Mouse (Mus musculus) CH12F3 (cell line): ENCODE results near the gene Ak2.

Experiments
- in situ Hi-C: fragments of 300-500 bp; cut with MboI; formaldehyde crosslinking; loops from 2 replicates; pipeline ENCODE4 v1.14.3; 2020; ENCODE audit warnings: low sequenced_read_pairs

Gene Ak2

GRCm38 (mm10) chr4:128991500-128992008, at the start of gene Ak2:
Gene Ak2, plus strand, starts transcription at chr4:128991958.
- in situ Hi-C loops, result no loop called here

- in situ Hi-C loops, result no loop called here
These were observed 49.4 kb upstream of the Ak2 start for GRCm38 (mm10) chr4:128942346-128942745.

GRCm38 (mm10) chr4:128946736-128947135, 45.0 kb upstream of the Ak2 start:
- in situ Hi-C loops, result no loop called here

DNA sequence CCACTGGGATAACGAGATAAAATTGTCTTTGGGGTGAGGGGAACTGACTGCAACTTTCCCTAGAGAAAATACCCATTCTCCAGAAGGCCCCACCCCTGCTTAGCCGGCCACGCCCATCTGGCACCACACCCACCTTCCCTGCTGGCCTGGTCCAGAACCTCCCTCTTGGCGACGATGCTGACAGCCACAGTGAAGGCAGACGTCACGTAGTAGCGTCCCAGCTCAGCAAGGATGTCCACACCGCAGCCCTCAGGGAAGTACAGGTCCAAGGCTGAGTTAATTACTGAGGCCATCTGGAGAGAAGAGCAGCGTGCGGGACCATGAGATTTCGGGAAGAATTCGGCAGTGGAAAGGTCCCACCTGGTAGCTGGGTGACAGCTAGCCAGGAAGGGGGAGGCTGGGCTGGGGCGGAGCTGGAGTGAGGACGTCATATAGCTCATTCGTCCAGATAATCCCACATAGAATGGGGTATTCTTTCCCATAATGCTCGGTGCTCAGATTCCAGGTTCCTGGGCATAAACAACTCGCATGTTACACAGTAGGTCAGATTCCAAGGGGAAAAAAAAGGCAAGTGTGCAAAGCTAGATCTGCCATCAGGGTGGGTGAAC, 44.3 kb upstream of the Ak2 start:
- in situ Hi-C loops, result no loop called here

GRCm38 (mm10) chr4:128948137-128948674, 43.6 kb upstream of the Ak2 start:
- in situ Hi-C loops, result no loop called here

DNA sequence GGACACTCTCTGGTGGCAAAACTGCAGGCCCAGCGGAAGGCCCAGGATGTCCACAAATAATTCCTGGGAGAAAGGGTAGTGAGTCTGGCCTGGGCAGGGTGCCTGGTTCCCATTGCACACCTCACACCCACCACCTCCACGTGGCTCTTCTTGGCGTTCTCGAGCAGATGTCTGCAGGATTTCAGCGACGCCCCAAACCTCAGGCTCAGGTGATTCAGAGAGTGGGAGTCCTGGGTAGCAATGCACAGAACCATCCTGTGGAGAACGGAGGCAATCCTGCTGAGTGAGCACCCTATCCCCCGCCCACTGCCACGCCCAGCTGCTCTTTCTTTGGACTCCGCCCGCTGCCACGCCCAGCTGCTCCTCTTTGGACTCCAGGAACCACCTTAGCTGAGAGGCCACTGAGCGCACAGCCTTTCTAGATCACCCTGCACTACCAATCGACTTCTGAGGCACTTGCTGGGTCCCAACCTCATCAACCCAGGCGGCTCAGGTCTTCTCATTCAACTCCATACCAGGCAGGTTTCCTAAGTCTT, 42.2 kb upstream of the Ak2 start:
- in situ Hi-C loops, result no loop called here

DNA sequence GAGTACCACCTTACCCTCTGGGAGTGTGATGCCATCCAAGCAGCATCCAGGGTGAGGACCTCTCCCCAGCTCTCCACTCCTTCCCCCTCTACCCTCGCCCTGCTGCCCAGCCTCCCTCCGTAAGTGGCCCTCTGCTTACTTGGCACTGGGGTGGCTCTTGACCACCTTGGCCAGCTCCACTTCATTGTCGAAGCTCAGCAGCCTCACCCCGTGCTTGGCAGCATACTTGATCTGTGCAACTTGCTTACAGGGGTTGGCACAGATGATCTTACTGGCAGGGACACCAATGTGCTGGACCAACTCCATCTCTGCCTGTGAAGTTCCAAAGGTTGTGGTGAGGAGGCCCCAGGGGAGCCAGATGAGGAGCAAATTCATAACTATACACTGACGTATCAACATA, 41.3 kb upstream of the Ak2 start:
- in situ Hi-C loops, result no loop called here

DNA sequence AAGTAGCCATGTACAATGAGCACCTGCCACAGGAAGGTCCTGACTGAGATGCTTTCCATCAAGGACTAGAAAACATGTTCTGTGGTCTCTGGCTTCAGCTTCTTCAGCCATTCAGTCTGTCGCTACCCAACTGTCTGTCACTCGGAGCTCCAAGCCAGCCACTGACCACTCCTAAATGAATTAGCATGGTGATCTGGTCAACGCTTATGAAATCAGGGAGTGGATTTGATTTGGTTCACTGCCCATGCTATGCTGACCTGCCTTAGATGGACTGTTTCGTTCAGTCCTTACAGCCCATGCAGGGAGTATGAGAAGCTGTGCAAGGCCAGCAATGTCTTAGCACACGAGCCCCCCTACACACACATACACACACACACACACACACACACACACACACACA, 37.9 kb upstream of the Ak2 start:
- in situ Hi-C loops, result no loop called here

- in situ Hi-C loops, result no loop called here
These were observed 34.4 kb upstream of the Ak2 start for GRCm38 (mm10) chr4:128957155-128957911.

GRCm38 (mm10) chr4:128958156-128958555, 33.6 kb upstream of the Ak2 start:
- in situ Hi-C loops, result no loop called here

DNA sequence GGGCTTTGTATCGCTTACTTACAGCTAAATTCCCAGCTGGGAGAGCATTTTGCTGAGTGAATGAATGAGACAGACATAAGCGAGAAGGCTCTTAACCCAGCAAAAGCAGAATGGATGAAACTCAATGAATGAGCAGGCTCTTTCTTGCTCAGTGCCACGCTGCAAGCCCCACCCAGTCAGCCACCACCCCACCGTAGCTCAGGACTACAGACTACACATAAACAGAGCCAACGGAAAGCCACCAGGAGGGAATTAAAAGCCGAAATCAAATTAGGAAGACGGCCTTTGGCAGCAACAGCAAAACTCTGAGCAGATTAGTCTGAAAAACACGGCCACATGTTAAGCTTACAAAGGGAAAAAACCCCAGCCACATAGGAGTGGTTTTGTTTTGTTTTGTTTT, 32.9 kb upstream of the Ak2 start:
- in situ Hi-C loops, result no loop called here

DNA sequence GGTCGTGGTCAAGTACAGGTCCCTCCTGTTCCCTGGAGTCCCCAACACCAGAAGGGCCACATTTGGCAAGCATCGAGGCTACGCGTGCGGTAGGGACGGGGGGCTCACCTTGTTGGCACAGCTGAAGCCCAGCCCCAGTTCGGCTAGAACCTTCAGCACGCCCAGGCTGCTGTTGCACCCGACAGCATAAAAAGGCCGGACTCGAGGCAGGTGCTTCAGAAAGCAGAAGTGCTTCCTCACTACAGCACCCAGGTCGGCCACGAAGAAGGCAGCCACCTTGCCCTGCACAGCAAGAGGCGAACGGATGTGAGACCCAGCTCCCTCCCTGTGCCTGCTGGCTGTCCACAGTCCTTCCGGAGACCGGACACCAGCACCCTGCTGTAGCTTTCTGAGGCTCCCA, 32.1 kb upstream of the Ak2 start:
- in situ Hi-C loops, result no loop called here

- in situ Hi-C loops, result no loop called here
These were observed 30.3 kb upstream of the Ak2 start for GRCm38 (mm10) chr4:128961301-128962028.

- in situ Hi-C loops, result no loop called here
These were observed 29.5 kb upstream of the Ak2 start, which contains the start of gene Azin2 for GRCm38 (mm10) chr4:128962029-128962925. Gene Azin2, minus strand, starts transcription at chr4:128962442.

- in situ Hi-C loops, result no loop called here
These were observed 28.9 kb upstream of the Ak2 start for GRCm38 (mm10) chr4:128962926-128963290.

DNA sequence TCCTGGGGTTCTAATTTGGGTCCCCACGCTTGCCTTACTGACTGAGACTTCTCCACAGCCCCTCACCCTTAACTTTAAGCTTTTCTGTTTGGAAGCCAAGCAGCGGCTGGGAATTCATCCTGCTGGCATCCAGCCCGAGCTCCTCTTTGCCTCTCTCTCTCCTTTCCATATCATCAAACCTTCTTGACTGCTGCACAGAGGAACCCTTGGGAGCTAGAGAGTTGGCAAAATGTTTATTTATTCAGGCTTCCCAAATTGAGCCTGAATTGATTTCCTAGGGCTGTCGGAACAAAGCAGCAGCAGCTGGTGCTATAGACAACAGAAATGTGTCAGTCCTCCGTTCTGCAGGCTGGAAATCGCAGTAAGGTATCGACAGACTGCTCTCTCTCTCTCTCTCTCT, 25.0 kb upstream of the Ak2 start:
- in situ Hi-C loops, result loop anchor here (5.0 kb wide), 1 partner anchor 116 kb away; no protein-coding TSS in a partner anchor

DNA sequence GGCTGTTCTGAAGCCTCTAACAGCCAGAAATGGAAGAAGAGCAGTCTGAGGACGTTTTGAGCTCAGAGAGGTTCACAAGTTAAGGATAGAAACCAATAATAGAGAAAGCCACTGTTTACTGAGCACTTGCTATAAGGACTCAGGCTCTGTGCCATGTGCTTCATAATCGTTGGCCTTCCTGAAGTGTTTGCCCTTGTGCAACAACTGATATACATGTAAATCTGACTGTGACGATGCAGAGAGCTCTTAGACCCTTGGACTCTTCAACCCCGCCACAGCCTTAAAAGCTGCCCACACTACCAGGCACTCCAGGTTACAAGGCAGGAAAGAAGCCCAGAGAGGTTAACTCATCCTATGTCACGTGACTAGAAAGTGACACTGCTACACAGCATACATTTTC, 22.7 kb upstream of the Ak2 start:
- in situ Hi-C loops, result loop anchor here (5.0 kb wide), 1 partner anchor 113 kb away; no protein-coding TSS in a partner anchor

- in situ Hi-C loops, result loop anchor here (5.0 kb wide), 1 partner anchor 112 kb away; no protein-coding TSS in a partner anchor
These were observed 21.9 kb upstream of the Ak2 start for GRCm38 (mm10) chr4:128969607-128970416.

DNA sequence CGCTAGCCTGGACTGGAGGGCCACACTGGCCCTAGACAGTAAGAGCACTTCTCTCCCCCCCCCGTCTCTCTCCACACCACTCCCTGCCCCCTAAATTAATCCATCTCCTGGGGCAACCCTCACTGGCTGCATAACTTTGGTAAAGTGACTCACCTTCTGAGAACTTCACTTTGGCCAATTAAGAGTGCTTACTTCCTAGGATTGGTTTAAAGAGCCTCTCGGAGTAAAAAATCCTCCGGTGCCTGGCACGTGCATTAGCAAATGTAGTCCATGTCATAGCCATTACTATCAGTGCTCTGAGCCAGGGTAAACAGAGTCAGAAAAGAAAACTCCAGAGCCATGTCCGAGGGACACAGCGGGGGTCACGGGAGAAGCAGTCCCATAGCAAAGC, 21.3 kb upstream of the Ak2 start:
- in situ Hi-C loops, result no loop called here
